Mouse (Mus musculus): ENCODE data around the gene Homer1. TPM values are rescaled to one million over a fixed set of nuclear protein-coding genes. Genes with fewer than 3 reads are reported as not detected.
A peak's percentile ranks its signal among the peaks of the same experiment; 100 is the strongest.

Gene Homer1
- polyA plus RNA-seq, 1 experiment from 2014 or later = 11.4 TPM

GRCm38 (mm10) chr13:93309295-93309694 is 9.9 kb downstream of the Homer1 start:
- Histone ChIP-seq H3K27ac (no peak overlapping the region), H3K79me2 (ENCODE audit: inconsistent target) (peaks cover 20% of the 10 kb centered on the region; the same call in 1 of the 2 replicates), H3K4me3 (ENCODE audit: inconsistent target) (no peak overlapping the region), H3K36me3 (ENCODE audit: inconsistent target) (no peaks in the 10 kb centered on the region)
- WGBS (ENCODE audit: missing documents) = 100% methylated on average over 1 of the region's 1 CpGs

DNA sequence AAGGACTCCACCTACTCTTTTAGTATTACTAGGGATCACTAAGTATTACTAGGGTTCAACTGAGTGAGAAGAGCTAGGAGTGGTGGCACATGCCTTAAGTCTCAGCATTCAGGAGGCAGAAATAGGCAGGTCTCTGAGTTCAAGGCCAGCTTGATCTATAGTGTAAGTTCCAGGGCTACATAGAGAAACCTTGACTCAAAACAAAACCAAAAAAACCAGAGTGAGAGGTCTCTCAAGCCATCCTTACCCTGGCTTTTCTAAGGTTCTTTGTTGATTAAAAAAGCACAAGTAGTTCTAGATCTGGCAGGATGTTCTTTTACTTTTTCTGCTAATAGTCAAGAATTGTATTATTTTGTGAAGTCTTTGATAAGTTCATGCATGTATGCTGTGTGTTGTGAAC is 13.1 kb downstream of the Homer1 start:
- no peaks in the 10 kb centered on the region; the same call in 1 of the 2 replicates for H3K79me2 ChIP-seq (ENCODE audit: inconsistent target)
- no peaks in the 10 kb centered on the region for H3K36me3 ChIP-seq (ENCODE audit: inconsistent target)
- no peak overlapping the region for H3K4me3 ChIP-seq (ENCODE audit: inconsistent target)
- H3K27ac ChIP-seq = no peak overlapping the region

- H3K27ac ChIP-seq = no peak overlapping the region
- 94% methylated on average over 4 of the region's 4 CpGs for WGBS (ENCODE audit: missing documents)
- no peak overlapping the region for H3K4me3 ChIP-seq (ENCODE audit: inconsistent target)
- H3K36me3 ChIP-seq (ENCODE audit: inconsistent target) = no peaks in the 10 kb centered on the region
- no peaks in the 10 kb centered on the region; the same call in 1 of the 2 replicates for H3K79me2 ChIP-seq (ENCODE audit: inconsistent target)
These were observed 14.9 kb downstream of the Homer1 start for GRCm38 (mm10) chr13:93314322-93314721.

DNA sequence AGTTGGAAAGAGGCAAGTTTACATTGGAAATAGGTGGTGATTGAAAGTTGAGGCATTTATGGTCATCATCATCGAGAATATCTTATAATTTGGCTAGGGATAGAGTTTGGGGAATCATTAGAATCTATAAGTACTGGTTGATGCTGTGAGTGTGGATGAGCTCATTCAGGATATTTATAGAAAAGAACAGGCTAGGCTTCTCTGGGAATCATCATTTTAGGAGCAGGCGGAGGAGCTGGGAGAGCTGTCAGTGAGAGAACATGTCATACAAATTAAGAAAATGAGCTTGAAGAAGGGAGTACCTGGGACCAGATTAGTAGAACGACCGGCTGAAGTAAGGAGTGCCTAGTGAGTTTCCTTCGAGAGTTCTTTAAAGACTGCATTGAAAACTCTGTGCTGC is 20.7 kb downstream of the Homer1 start:
- Histone ChIP-seq H3K4me3 (ENCODE audit: inconsistent target) (no peak overlapping the region), H3K79me2 (ENCODE audit: inconsistent target) (no peaks in the 10 kb centered on the region), H3K27ac (no peak overlapping the region), H3K36me3 (ENCODE audit: inconsistent target) (no peaks in the 10 kb centered on the region)
- 90% methylated on average over 5 of the region's 5 CpGs for WGBS (ENCODE audit: missing documents)

DNA sequence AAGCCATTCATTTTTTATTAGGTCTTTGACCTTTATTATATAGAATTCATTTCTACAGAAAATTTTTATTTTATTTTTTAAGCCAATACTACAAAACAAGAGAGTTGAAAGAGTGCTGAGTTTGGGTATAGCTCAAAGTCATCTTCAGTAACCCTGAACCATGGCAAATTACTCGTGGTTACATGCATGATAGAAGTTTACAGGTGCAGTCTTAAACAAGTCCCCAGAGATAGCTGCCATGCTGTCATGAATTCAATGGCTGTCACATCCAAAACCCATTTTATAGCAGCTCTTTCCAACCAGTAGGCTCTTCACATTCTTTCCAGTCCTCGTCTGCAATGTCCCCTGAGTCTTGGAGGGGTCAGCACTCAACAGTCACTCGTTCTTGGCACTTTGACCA is 26.9 kb downstream of the Homer1 start:
- H3K27ac ChIP-seq = no peak overlapping the region
- H3K79me2 ChIP-seq (ENCODE audit: inconsistent target) = no peaks in the 10 kb centered on the region
- no peaks in the 10 kb centered on the region for H3K36me3 ChIP-seq (ENCODE audit: inconsistent target)
- 91% methylated on average over 3 of the region's 3 CpGs for WGBS (ENCODE audit: missing documents)
- no peak overlapping the region for H3K4me3 ChIP-seq (ENCODE audit: inconsistent target)

DNA sequence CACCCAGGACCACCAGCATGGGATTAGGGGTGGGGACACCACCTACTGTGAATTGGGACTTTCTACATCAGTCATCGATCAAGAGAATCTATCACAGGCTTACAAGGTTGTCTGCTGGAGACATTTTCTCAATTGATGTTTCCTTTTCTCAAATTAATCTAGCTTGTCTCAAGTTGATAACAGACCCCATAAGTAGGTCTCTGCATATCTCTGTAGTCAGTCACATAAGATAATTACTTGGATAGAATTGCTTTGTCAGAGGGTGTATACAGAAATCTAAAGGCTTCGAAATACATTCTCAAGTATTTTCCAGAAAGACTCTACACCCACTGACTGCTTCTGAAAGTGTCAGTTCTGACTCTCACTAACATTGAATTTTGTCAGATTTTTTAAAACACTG is 32.3 kb downstream of the Homer1 start:
- Histone ChIP-seq H3K36me3 (ENCODE audit: inconsistent target) (no peaks in the 10 kb centered on the region), H3K27ac (no peak overlapping the region), H3K4me3 (ENCODE audit: inconsistent target) (no peak overlapping the region), H3K79me2 (ENCODE audit: inconsistent target) (no peaks in the 10 kb centered on the region)
- WGBS (ENCODE audit: missing documents) = 100% methylated on average over 2 of the region's 2 CpGs

GRCm38 (mm10) chr13:93332491-93332890 is 33.1 kb downstream of the Homer1 start:
- Histone ChIP-seq H3K79me2 (ENCODE audit: inconsistent target) (no peaks in the 10 kb centered on the region), H3K4me3 (ENCODE audit: inconsistent target) (no peak overlapping the region), H3K36me3 (ENCODE audit: inconsistent target) (no peaks in the 10 kb centered on the region), H3K27ac (no peak overlapping the region)
- 91% methylated on average over 13 of the region's 13 CpGs for WGBS (ENCODE audit: missing documents)

DNA sequence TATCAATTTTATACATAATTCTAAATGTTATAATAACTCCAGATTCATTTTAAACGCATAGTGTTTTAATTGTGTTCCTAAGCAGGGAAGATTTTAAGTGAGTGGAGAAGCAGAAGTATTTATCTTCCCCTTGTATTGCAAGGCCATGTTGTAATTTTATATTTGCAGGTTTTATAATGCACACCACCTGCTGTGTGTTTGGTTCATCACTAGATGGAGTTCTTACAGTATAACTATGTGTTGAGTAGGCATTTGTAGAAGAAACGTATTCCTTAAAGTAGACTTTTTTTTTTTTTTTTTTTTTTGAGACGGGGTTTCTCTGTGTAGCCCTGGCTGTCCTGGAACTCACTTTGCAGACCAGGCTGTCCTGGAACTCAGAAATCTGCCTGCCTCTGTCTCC is 35.9 kb downstream of the Homer1 start:
- no peaks in the 10 kb centered on the region for H3K79me2 ChIP-seq (ENCODE audit: inconsistent target)
- 71% methylated on average over 3 of the region's 3 CpGs for WGBS (ENCODE audit: missing documents)
- H3K4me3 ChIP-seq (ENCODE audit: inconsistent target) = no peak overlapping the region
- H3K27ac ChIP-seq = no peak overlapping the region
- no peaks in the 10 kb centered on the region for H3K36me3 ChIP-seq (ENCODE audit: inconsistent target)

GRCm38 (mm10) chr13:93338394-93338793 is 39.0 kb downstream of the Homer1 start:
- Histone ChIP-seq H3K36me3 (ENCODE audit: inconsistent target) (no peaks in the 10 kb centered on the region), H3K79me2 (ENCODE audit: inconsistent target) (no peaks in the 10 kb centered on the region), H3K27ac (no peak overlapping the region), H3K4me3 (ENCODE audit: inconsistent target) (no peak overlapping the region)
- WGBS (ENCODE audit: missing documents) = 61% methylated on average over 5 of the region's 5 CpGs

DNA sequence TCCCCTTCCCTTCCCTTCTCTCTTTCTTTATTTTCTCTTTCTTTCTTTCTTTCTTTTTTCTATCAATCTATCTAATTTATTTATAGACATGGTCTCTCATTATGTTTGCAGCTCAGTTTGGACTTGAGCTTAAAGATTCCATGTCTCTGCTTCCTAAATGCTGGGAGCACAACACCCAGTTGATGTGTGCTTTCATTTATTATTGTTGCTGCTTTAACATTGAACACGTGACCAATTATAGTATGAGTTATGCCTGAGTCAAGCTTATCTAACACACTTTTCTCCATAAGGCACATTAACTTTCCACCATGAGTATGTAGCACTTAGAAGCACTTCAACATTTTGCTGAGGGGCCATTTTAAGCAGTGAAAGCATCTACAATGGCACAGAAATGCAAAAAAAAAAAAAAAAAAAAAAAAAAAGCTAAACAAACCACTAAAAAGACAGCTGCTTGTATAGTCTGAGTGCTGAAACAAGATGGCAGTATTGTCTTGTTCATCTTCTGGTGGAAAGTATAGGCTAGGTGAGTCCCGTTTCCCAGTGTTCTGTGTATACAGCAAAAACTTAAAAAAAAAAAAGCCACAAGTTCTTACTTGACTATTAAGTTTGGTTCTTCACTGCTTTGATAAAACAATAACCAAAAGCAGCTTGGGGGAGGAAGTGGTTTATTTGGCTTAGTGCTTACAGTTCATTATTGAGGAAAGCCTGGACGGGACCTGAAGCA is 41.3 kb downstream of the Homer1 start:
- no peaks in the 10 kb centered on the region for H3K36me3 ChIP-seq (ENCODE audit: inconsistent target)
- 70% methylated on average over 3 of the region's 3 CpGs for WGBS (ENCODE audit: missing documents)
- H3K4me3 ChIP-seq (ENCODE audit: inconsistent target) = no peak overlapping the region
- H3K27ac ChIP-seq = no peak overlapping the region
- no peaks in the 10 kb centered on the region for H3K79me2 ChIP-seq (ENCODE audit: inconsistent target)

DNA sequence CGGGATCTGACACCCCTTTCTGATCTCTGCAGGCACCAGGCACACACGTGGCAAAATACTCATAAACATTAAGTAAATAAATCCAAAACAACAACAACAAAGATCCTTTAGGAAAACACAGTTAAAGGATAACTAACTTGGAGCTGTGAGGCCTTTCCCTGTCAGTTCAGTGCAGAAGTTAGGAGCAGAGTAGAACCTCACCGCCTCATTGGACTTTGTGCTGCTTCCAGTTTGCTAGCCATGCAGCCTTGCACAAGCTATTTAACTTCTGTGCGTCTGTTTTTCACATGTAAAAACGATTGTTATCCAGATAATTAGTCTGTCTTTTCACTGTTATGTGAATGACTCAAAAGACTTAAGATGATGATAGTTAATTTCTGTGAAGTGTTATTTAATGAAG is 43.2 kb downstream of the Homer1 start:
- Histone ChIP-seq H3K79me2 (ENCODE audit: inconsistent target) (no peaks in the 10 kb centered on the region), H3K36me3 (ENCODE audit: inconsistent target) (no peaks in the 10 kb centered on the region), H3K4me3 (ENCODE audit: inconsistent target) (no peak overlapping the region), H3K27ac (no peak overlapping the region)
- WGBS (ENCODE audit: missing documents) = 94% methylated on average over 5 of the region's 5 CpGs

GRCm38 (mm10) chr13:93344395-93344794 is 45.0 kb downstream of the Homer1 start:
- Histone ChIP-seq H3K27ac (no peak overlapping the region), H3K4me3 (ENCODE audit: inconsistent target) (no peak overlapping the region), H3K79me2 (ENCODE audit: inconsistent target) (no peaks in the 10 kb centered on the region), H3K36me3 (ENCODE audit: inconsistent target) (no peaks in the 10 kb centered on the region)
- WGBS (ENCODE audit: missing documents) = 89% methylated on average over 1 of the region's 1 CpGs

DNA sequence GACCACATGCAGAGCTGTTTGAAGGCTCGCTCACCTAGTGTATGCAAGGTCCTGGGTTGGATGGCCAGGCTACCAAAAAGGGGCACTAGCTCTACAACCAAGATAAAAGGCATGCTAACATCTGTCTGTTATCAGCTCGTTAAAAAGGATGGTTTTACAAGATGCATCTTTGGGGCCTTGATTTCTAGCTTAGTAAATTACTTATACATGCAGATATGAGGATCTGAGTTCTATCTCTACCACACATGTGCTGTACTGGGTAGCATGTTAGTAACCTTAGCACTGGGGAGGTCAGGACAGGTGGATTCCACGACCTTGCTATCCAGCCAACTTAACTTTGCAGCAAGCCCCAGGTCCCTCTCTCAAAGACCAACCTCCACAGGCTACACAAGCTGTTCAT is 46.4 kb downstream of the Homer1 start:
- no peaks in the 10 kb centered on the region for H3K36me3 ChIP-seq (ENCODE audit: inconsistent target)
- H3K4me3 ChIP-seq (ENCODE audit: inconsistent target) = no peak overlapping the region
- WGBS (ENCODE audit: missing documents) = 94% methylated on average over 3 of the region's 3 CpGs
- H3K79me2 ChIP-seq (ENCODE audit: inconsistent target) = no peaks in the 10 kb centered on the region
- H3K27ac ChIP-seq = no peak overlapping the region

GRCm38 (mm10) chr13:93352030-93352429 is 52.6 kb downstream of the Homer1 start:
- WGBS (ENCODE audit: missing documents) = 100% methylated on average over 2 of the region's 2 CpGs
- Histone ChIP-seq H3K27ac (no peak overlapping the region), H3K79me2 (ENCODE audit: inconsistent target) (no peaks in the 10 kb centered on the region), H3K36me3 (ENCODE audit: inconsistent target) (no peaks in the 10 kb centered on the region), H3K4me3 (ENCODE audit: inconsistent target) (no peak overlapping the region)

- H3K4me3 ChIP-seq (ENCODE audit: inconsistent target) = no peak overlapping the region; the same call in 1 of the 2 replicates
- H3K79me2 ChIP-seq (ENCODE audit: inconsistent target) = no peaks in the 10 kb centered on the region
- WGBS (ENCODE audit: missing documents) = 35% methylated on average over 7 of the region's 7 CpGs
- 0 out of 2 replicates have a peak overlapping the region, but pooled peaks have one; percentile 1 for H3K27ac ChIP-seq
- H3K36me3 ChIP-seq (ENCODE audit: inconsistent target) = no peaks in the 10 kb centered on the region
These were observed 55.2 kb downstream of the Homer1 start for GRCm38 (mm10) chr13:93354420-93355278.
